Mouse (Mus musculus) CD4-positive naive resting alpha-beta T cell, adult 57 days (primary cell): ENCODE data around the gene Fthl17a. TPM values are rescaled to one million over a fixed set of nuclear protein-coding genes. Genes with fewer than 3 reads are reported as not detected.

ENCODE experiments used
- total RNA-seq: library from RNA; stranded (reverse); gene quantifications from one replicate; pipeline ENCODE4 v1.2.4, GENCODE M21; 2023

Fthl17a gene
- not detected for total RNA-seq

DNA sequence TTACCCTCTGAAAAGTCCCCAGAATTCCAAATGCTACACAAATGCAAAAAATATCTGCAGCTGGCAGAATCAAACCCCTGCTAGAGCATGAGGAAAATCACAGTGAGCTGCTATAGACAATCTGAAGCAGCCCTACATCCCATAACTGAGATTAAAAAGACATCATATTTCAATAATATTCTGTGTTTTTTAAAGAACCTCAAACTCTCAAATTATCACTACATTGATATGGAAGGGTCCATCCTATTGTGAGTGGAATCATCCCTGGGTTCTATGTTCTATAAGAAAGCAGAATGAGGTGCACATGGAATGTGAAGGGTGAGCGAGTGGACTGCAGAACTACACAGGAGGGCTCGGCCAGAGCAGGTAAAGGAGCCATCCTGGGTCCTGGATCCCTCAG lies at the start of gene Fthl17a:
TSS of gene Fthl17a (plus strand) at position 301 of the 400 bp plus-strand sequence.

